Comparison of ENCODE assay signal across 8 mouse cellular contexts in the genomic region with DNA sequence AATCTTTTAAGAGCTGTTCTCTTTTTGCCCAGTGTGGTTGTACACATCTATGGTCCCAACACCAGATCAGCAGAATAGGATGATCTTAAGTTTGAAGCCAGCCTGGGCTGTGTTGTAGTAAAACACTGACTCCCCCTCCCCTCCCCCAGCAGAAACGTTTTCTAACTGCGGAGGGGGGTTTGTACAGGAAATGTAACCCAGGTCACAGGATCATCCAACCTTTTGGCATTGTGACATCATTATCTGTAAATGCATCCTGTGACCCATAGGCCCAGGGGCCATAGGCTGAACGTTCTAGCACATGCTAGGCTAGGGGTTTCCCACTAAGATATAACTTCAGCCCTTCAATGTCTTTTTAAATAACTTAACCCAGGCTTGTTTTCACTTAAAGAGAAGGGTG. TPM values are rescaled to one million over a fixed set of nuclear protein-coding genes. Genes with fewer than 3 reads are reported as not detected.
DNase-seq lines count a peak whose midpoint lies in the region; ATAC-seq and TF ChIP-seq lines count a peak whose summit lies in the region.

A gene (plus strand): TSS at position 301 of the 400 bp plus-strand sequence.

- no peak within 1 kb of the TSS for H3K27ac ChIP-seq in heart, embryonic 10.5 days
- H3K27ac ChIP-seq in ES-E14 (ENCODE audit: insufficient read depth, low read depth, low read length, poor library complexity, severe bottlenecking), result no peak within 1 kb of the TSS
- no peak within 1 kb of the TSS for H3K27ac ChIP-seq in hindbrain, embryonic 11.5 days (ENCODE audit: low read depth, low read length)

- WGBS in heart, embryonic 10.5 days, result 58% methylated on average over 3 of the region's 3 CpGs
- WGBS in hindbrain, embryonic 11.5 days, result 78% methylated on average over 3 of the region's 3 CpGs

- in situ Hi-C loops in ES-E14 (cut with MboI; ENCODE audit: low sequenced_read_pairs in 2 of 2, unreplicated experiment in 2 of 2), result no loop called here

- peak within 1 kb of the TSS; percentile 74 for H3K4me2 ChIP-seq in hindbrain, embryonic 11.5 days (replicated peaks; ENCODE audit: low read depth, low read length)

- no peak; the same call in 1 of the 2 replicates for ATAC-seq in hindbrain, embryonic 11.5 days (ENCODE audit: low FRiP score)
- no peak for ATAC-seq in megakaryocyte, adult 5-6 weeks (ENCODE audit: poor library complexity, severe bottlenecking)

- no peaks in the 10 kb centered on the region for H3K9me3 ChIP-seq in heart, embryonic 10.5 days
- no peaks in the 10 kb centered on the region for H3K9me3 ChIP-seq in ES-E14 (ENCODE audit: control insufficient read depth, insufficient read depth, low read depth, low read length)
- no peaks in the 10 kb centered on the region for H3K9me3 ChIP-seq in hindbrain, embryonic 11.5 days (ENCODE audit: control insufficient read depth, low read length)

- peaks cover 9% of the 10 kb centered on the region; the same call in 1 of the 2 replicates for H3K4me1 ChIP-seq in heart, embryonic 10.5 days
- no peaks in the 10 kb centered on the region; a peak in 1 of 4 replicates for H3K4me1 ChIP-seq in ES-E14 (ENCODE audit: control insufficient read depth in 2 of 2, insufficient read depth in 2 of 2, low read length in 2 of 2, poor library complexity in 1 of 2)
- H3K4me1 ChIP-seq in hindbrain, embryonic 11.5 days (replicated peaks; ENCODE audit: control insufficient read depth, insufficient read depth, low read length), result no peaks in the 10 kb centered on the region

- peaks cover 7% of the 10 kb centered on the region; the same call in 1 of the 2 replicates for H3K27me3 ChIP-seq in heart, embryonic 10.5 days (ENCODE audit: insufficient read depth, poor library complexity, severe bottlenecking)
- no peaks in the 10 kb centered on the region; the same call in 1 of the 2 replicates for H3K27me3 ChIP-seq in hindbrain, embryonic 11.5 days (ENCODE audit: control insufficient read depth, insufficient read depth, low read length)

- peaks cover 18% of the 10 kb centered on the region for H3K36me3 ChIP-seq in heart, embryonic 10.5 days
- H3K36me3 ChIP-seq in ES-E14 (ENCODE audit: control insufficient read depth, insufficient read depth, low read length, poor library complexity, severe bottlenecking), result peaks cover 3% of the 10 kb centered on the region; the same call in 1 of the 2 replicates
- H3K36me3 ChIP-seq in hindbrain, embryonic 11.5 days (ENCODE audit: control insufficient read depth, insufficient read depth, low read length), result peaks cover 2% of the 10 kb centered on the region; the same call in 1 of the 2 replicates

- H3K9ac ChIP-seq in ES-E14 (ENCODE audit: insufficient read depth, low read depth, low read length, poor library complexity, severe bottlenecking), result peak within 1 kb of the TSS; percentile 53
- peak within 1 kb of the TSS; percentile 27; the same call in 1 of the 2 replicates for H3K9ac ChIP-seq in hindbrain, embryonic 11.5 days (ENCODE audit: low read depth, low read length)

- H3K4me3 ChIP-seq in heart, embryonic 10.5 days, result peak within 1 kb of the TSS; percentile 57
- peak within 1 kb of the TSS; percentile 65 to 66 for H3K4me3 ChIP-seq in ES-E14 (ENCODE audit: insufficient read depth in 1 of 2, low read depth in 1 of 2, low read length in 2 of 2, poor library complexity in 1 of 2, severe bottlenecking in 1 of 2)
- H3K4me3 ChIP-seq in hindbrain, embryonic 11.5 days (ENCODE audit: low read depth, low read length), result peak within 1 kb of the TSS; percentile 35

- no peak for DNase-seq in heart, embryonic 10.5 days (ENCODE audit: low spot score)
- DNase-seq in heart, adult 8-10 months (ENCODE audit: low spot score), result no peak
- no peak for DNase-seq in ES-E14 (ENCODE audit: low read depth, low spot score)
- DNase-seq in hindbrain, embryonic 11.5 days (ENCODE audit: low spot score), result no peak
- no peak for DNase-seq in frontal cortex, postnatal 25 days (ENCODE audit: low spot score in 2 of 2)
- no peak for DNase-seq in left cerebral cortex, adult 18-20 months (ENCODE audit: low spot score in 2 of 2)
- no peak for DNase-seq in right cerebral cortex, postnatal 36 days (ENCODE audit: low spot score in 2 of 2)

TF ChIP-seq in ES-E14, 5 proteins besides CTCF, POLR2A, EP300 and RAD21:
- no peak for TF ChIP-seq ZC3H11A (IDR thresholded peaks at IDR 0.05; ENCODE audit: borderline replicate concordance, low read depth, low read length)
- no peak for TF ChIP-seq CHD2 (IDR thresholded peaks at IDR 0.05; ENCODE audit: low read depth, low read length)
- TF ChIP-seq MAFK (IDR thresholded peaks at IDR 0.05; ENCODE audit: insufficient read depth, low read depth, low read length), result no peak
- TF ChIP-seq HCFC1 (IDR thresholded peaks at IDR 0.05; ENCODE audit: borderline replicate concordance, insufficient read depth, low read length), result no peak
- TF ChIP-seq ZNF384 (IDR thresholded peaks at IDR 0.05; ENCODE audit: low read depth, low read length), result no peak

RNA-seq across cellular contexts. Expression of the gene that starts here (rescaled TPM):
- not detected in 2 replicates for polyA plus RNA-seq in heart, embryonic 10.5 days (2016; fragmentation: Nextera tagmentation; extraction: Ambion mirVana)
- total RNA-seq in heart, adult 8-10 months (2022), result under 1 TPM; 0.46 to 0.97 (median 0.65) TPM
- total RNA-seq in ES-E14 (2012; rRNA removed), result 0.53 and 0.54 TPM in 2 replicates
- 0.59 TPM in 1 of 2 replicates, not detected in the other for polyA plus RNA-seq in hindbrain, embryonic 11.5 days (2014; fragmentation: Nextera tagmentation; extraction: Ambion mirVana)
- 50.1 and 66.9 TPM in 2 replicates for total RNA-seq in megakaryocyte, adult 5-6 weeks (2015)
- 103 and 129 TPM in 2 replicates for total RNA-seq in megakaryocyte, adult 5-6 weeks (2017)
- total RNA-seq in left cerebral cortex, adult 18-20 months (2021), result not detected

Comparison
In these comparisons a context has a peak if more than half of its experiments do, and no peak if none do; other contexts are left out.
1. RNA of the gene that starts here (total RNA-seq): 50.1 to 129 TPM in megakaryocyte, adult 5-6 weeks; 0.46 to 0.97 TPM in heart, adult 8-10 months, 0.53 to 0.54 TPM in ES-E14 and not detected in left cerebral cortex, adult 18-20 months; every median in the first group is over 10 times any median in the second.
2. Peak in every context shown above with its lines, with median percentiles within 50 percentile points of each other: H3K4me3 ChIP-seq.